In genomic region chr6:99503741-99504140, GRCm38 (mm10) we compare ENCODE assay signal across 20 mouse cellular contexts. TPM values are rescaled to one million over a fixed set of nuclear protein-coding genes. Genes with fewer than 3 reads are reported as not detected.
DNase-seq lines count a peak whose midpoint lies in the region; ATAC-seq lines count a peak whose summit lies in the region.
"Had no signal": no experiment of that assay in that cellular context is flagged by ENCODE, and none has a peak within 500 bp of the region (broad histone marks: within the 10 kb centered on the region; RNA-seq: fewer than 3 reads in every experiment).

No protein-coding gene starts in this region.

- ATAC-seq in CD4-positive, CD25-positive, alpha-beta regulatory T cell, adult 4 months, result peak; percentile 41
- ATAC-seq: forebrain, embryonic 15.5 days; hindbrain, postnatal 0 days; Patski had no signal

- peak; percentile 21 for DNase-seq in thymus, postnatal 0 days (ENCODE audit: low spot score)
- DNase-seq in thymus, adult 18-20 months, result no peak
- peak; percentile 28 for DNase-seq in induced T-regulatory cell, adult 2 months (ENCODE audit: low read depth)
- DNase-seq in kidney, postnatal 14 days, result no peak
- no peak for DNase-seq in heart, adult 9 months (ENCODE audit: low spot score in 2 of 2)
- DNase-seq: adrenal gland, adult 2 months; adrenal gland, postnatal 14 days; cerebellum, adult 11 months; cerebellum, adult 2 months; cerebellum, postnatal 10 days; cerebellum, postnatal 36 days; embryo, embryonic 11 days; gastrocnemius, postnatal 10 days; gastrocnemius, postnatal 36 days; heart, postnatal 14 days; heart, postnatal 4 days had no signal

RNA-seq across cellular contexts. Expression of gene Foxp1, which starts 18.8 kb away (rescaled TPM):
- polyA plus RNA-seq in thymus, postnatal 0 days (2015; fragmentation: Nextera tagmentation; extraction: Ambion mirVana), result 63.7 and 82.5 TPM in 2 replicates
- polyA plus RNA-seq in CD4-positive, CD25-positive, alpha-beta regulatory T cell, adult 4 months (2017; shearing (Covaris generic)), result 100 to 1,000 TPM; 275 to 341 TPM

Comparison
In these comparisons a context has a peak if more than half of its experiments do, and no peak if none do; other contexts are left out.
1. DNase-seq: peak in thymus, postnatal 0 days (single experiment) and induced T-regulatory cell, adult 2 months (single experiment); none in thymus, adult 18-20 months (0 of 2), kidney, postnatal 14 days (single experiment) and heart, adult 9 months (0 of 2).